Mouse (Mus musculus) gastrocnemius, adult 18-20 months (tissue): ENCODE measurements at regions not wholly inside any gene's neighbourhood (a gene's known extent, or its start where the extent isn't known, plus 50 kb on each side); places are given as distances from the start of the nearest gene placed in this dataset.

Experiments used
- DNase-seq: peaks from one replicate; pipeline ENCODE4 v3.0.0; 2021; ENCODE audit warnings: low spot score

DNA sequence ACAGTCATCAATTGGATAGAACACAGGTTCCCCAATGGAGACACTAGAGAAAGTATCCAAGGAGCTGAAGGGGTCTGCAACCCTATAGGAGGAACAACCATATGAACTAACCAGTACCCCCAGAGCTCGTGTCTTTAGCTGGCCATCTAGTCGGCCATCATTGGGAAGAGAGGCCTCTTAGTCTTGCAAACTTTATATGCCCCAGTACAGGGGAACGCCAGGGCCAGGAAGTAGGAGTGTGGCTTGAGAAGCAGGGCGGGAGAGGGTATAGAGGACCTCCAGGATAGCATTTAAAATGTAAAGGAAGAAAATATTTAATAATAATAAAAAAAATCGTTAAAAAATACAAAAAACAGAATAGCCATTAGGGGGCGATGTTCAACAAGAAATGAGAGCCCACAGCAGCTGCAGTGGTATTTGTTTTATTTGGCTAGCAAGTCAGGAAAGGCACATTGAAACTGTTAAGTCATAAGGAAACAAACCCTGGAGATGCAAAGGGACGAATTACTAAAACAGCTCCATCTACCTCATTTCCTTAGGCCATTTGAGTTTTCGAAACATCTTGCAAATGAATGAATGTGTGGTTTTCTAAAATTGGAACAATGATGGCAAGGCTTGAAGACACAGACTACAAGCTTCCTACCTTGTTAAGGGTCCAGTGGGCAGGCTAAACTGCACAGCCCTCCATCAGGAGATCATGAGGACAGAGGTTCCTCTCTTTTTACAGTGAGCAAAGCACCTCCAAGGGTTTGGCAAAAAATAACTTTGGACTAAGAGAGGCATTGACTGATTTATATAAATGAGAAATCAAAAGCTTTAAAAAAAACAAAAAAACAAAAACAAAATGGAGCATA, 350.7 kb upstream of the Rasa1 start:
- no peak for DNase-seq

DNA sequence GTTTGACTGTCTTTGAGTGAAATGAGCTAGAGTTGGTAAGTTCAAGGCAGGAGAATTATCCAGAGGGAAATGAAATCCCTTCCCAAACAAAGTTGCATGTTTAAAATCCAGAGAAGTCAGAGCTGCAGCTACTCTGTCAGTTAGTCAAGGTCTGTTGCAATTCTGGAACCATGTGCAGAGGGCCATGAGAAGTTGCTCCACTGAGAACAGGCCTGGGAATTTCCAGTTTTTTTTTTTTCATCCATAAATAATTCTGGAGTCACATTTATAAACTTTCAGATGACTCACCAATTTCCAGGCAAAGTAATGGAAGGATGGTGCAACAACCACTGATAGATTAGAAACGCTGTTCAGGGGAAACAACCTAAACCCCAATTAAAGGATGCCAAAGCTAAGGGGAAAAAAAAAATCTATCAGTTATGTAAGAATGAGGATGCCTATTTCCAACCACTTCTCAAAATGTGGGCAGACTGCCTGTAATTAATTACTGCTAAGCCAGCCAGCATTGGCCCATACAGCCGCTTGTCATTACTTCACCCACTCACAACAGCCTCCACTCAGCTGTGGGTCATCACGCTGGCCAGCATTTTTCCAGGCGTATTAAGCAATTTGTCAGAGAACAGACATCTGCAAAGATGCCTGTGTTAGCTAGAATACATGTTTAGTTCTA, 340.7 kb upstream of the Rasa1 start:
- peak; percentile 3 for DNase-seq
